Mouse (Mus musculus) forebrain, embryonic 16.5 days (tissue): Measurements from ENCODE around the gene Hist1h4c. TPM values are rescaled to one million over a fixed set of nuclear protein-coding genes. Genes with fewer than 3 reads are reported as not detected.

ENCODE experiments used
- ATAC-seq: fragments of 200-750 bp; cut with Nextera tagmentation; 2 replicates; pipeline ENCODE4 v1.8.0; 2017; ENCODE audit warnings: mild to moderate bottlenecking, moderate library complexity
- H3K27ac ChIP-seq: fragments of 300-500 bp; sonication (generic); 2 replicates; pipeline ENCODE4 v1.5.1; 2014; ENCODE audit warnings: low read length, control low read depth
- H3K27me3 ChIP-seq: fragments of 300-500 bp; sonication (generic); replicated peaks from 2 replicates; pipeline ENCODE4 v1.6.1; 2014; ENCODE audit warnings: low read length; ENCODE audit not compliant: control insufficient read depth, insufficient read depth
- H3K36me3 ChIP-seq: fragments of 300-500 bp; sonication (generic); 2 replicates; pipeline ENCODE4 v1.6.1; 2014; ENCODE audit not compliant: control insufficient read depth, insufficient read depth
- H3K4me1 ChIP-seq: fragments of 300-500 bp; sonication (generic); replicated peaks from 2 replicates; pipeline ENCODE4 v1.6.1; 2014; ENCODE audit warnings: low read length; ENCODE audit not compliant: control insufficient read depth, insufficient read depth
- H3K4me2 ChIP-seq: fragments of 300-500 bp; sonication (generic); 2 replicates; pipeline ENCODE4 v1.6.1; 2014; ENCODE audit warnings: mild to moderate bottlenecking, low read length, control low read depth
- H3K4me3 ChIP-seq: fragments of 300-500 bp; sonication (generic); replicated peaks from 2 replicates; pipeline ENCODE4 v1.5.1; 2014; ENCODE audit warnings: mild to moderate bottlenecking, low read length, control low read depth
- H3K9ac ChIP-seq: fragments of 300-500 bp; sonication (generic); replicated peaks from 2 replicates; pipeline ENCODE4 v1.6.1; 2014; ENCODE audit warnings: low read depth, low read length, control low read depth
- H3K9me3 ChIP-seq: fragments of 300-500 bp; sonication (generic); 2 replicates; pipeline ENCODE4 v1.6.1; 2016; ENCODE audit warnings: low read length; ENCODE audit not compliant: control insufficient read depth
- WGBS: fragments of 180-500 bp; shearing (Covaris S2); extraction: QIAGEN DNeasy Blood & Tissue Kit; methylation state at CpG from one replicate; pipeline ENCODE4 v1.1.7; 2014; 5-methylcytosine and 5-hydroxymethylcytosine counted together
- polyA plus RNA-seq: library from polyadenylated mRNA; unstranded; fragments of >200 nt; fragmentation: Nextera tagmentation; extraction: Ambion mirVana; gene quantifications from 2 replicates; pipeline ENCODE4 v1.2.1, GENCODE M21; 2015

The Hist1h4c gene
- polyA plus RNA-seq, 1 experiment from 2014 or later, result 2.2 TPM

GRCm38 (mm10) chr13:23699767-23700166 lies 1.5 kb upstream of the Hist1h4c start:
- H3K27me3 ChIP-seq, result no peaks in the 10 kb centered on the region
- ATAC-seq, result no peak
- no peaks in the 10 kb centered on the region for H3K36me3 ChIP-seq
- no peak overlapping the region for H3K27ac ChIP-seq
- WGBS, result 65% methylated on average over 3 of the region's 3 CpGs
- H3K9ac ChIP-seq, result no peak overlapping the region
- no peak overlapping the region for H3K4me3 ChIP-seq
- no peak overlapping the region for H3K4me2 ChIP-seq
- peaks cover 4% of the 10 kb centered on the region for H3K4me1 ChIP-seq
- no peaks in the 10 kb centered on the region for H3K9me3 ChIP-seq

GRCm38 (mm10) chr13:23698996-23699395 lies 742 bp upstream of the Hist1h4c start:
- no peak overlapping the region for H3K4me3 ChIP-seq
- H3K9me3 ChIP-seq, result no peaks in the 10 kb centered on the region
- no peaks in the 10 kb centered on the region for H3K27me3 ChIP-seq
- no peak overlapping the region for H3K9ac ChIP-seq
- no peaks in the 10 kb centered on the region for H3K36me3 ChIP-seq
- peak overlapping the region; percentile 52 for H3K4me2 ChIP-seq
- peaks cover 4% of the 10 kb centered on the region for H3K4me1 ChIP-seq
- WGBS, result 46% methylated on average over 6 of the region's 6 CpGs
- ATAC-seq, result no peak
- peak overlapping the region; percentile 62 for H3K27ac ChIP-seq

GRCm38 (mm10) chr13:23697491-23698299 lies 559 bp downstream of the Hist1h4c start:
- Histone ChIP-seq H3K9ac (peak overlapping the region; percentile 49), H3K36me3 (no peaks in the 10 kb centered on the region), H3K27ac (peak overlapping the region; percentile 86), H3K4me2 (peak overlapping the region; percentile 65), H3K9me3 (no peaks in the 10 kb centered on the region), H3K27me3 (no peaks in the 10 kb centered on the region), H3K4me1 (peaks cover 4% of the 10 kb centered on the region), H3K4me3 (peak overlapping the region; percentile 46)
- under 1% methylated on average over 22 of the region's 32 CpGs for WGBS
- ATAC-seq, result peak; percentile 51

DNA sequence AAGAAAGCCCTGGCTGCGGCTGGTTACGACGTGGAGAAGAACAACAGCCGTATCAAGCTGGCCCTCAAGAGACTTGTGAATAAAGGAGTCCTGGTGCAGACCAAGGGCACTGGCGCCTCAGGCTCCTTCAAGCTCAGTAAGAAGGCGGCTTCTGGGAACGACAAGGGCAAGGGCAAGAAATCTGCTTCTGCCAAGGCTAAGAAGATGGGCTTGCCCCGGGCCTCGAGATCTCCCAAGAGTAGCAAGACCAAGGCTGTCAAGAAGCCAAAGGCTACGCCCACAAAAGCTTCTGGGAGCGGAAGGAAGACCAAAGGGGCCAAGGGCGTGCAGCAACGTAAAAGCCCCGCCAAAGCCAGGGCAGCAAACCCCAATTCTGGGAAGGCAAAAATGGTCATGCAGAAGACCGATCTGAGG lies 2.2 kb downstream of the Hist1h4c start:
- 70% methylated on average over 15 of the region's 15 CpGs for WGBS
- H3K4me3 ChIP-seq, result no peak overlapping the region
- no peak overlapping the region for H3K4me2 ChIP-seq
- no peaks in the 10 kb centered on the region for H3K27me3 ChIP-seq
- no peaks in the 10 kb centered on the region for H3K9me3 ChIP-seq
- no peak for ATAC-seq
- H3K27ac ChIP-seq, result no peak overlapping the region
- H3K36me3 ChIP-seq, result no peaks in the 10 kb centered on the region
- peaks cover 4% of the 10 kb centered on the region for H3K4me1 ChIP-seq
- no peak overlapping the region for H3K9ac ChIP-seq

DNA sequence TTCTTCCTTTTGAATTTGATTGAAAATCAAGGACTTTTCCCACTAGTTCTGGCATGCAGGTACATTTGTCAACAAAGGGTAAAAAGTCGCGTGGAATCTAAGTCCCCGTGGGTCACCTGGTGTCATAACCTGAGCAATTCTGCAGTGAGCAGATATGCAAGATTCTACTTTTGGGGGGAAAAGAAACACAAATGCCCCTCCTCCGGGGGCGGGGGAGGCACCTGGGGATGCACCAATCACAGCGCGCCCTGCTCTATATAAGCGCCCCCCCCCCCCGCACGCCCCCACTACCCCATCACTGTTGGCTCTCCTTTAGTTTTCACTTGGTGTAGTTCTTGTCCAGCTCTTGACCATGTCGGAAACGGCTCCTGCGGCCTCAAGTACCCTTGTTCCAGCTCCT lies 2.7 kb downstream of the Hist1h4c start, which contains the start of gene Hist1h1t:
Gene Hist1h1t (plus strand): TSS at position 301 of the 400 bp plus-strand sequence.
- Histone ChIP-seq H3K9me3 (no peaks in the 10 kb centered on the region), H3K4me2 (no peak within 1 kb of the TSS), H3K4me1 (peaks cover 4% of the 10 kb centered on the region), H3K4me3 (no peak within 1 kb of the TSS), H3K27me3 (no peaks in the 10 kb centered on the region), H3K9ac (no peak within 1 kb of the TSS), H3K27ac (no peak within 1 kb of the TSS), H3K36me3 (no peaks in the 10 kb centered on the region)
- no peak for ATAC-seq
- WGBS, result 55% methylated on average over 13 of the region's 13 CpGs

DNA sequence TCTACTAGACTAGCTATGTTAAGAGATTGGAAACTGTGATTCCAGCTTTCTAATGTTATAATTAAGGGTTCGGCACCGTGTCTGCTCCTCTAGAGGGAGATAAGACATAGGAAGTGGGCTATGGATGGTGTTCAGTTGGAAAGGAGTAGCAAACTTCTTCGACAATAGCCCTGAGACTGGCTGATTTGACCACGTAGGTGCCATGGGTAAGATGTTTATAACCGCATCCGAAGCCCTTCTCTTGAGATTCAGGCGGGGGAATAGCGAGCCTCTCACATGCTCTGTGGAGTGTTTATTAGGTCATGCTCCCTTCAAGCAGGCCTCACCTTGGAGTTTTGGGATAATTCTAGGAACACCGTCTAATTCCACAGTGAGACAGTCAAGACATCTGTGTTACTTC lies 3.3 kb downstream of the Hist1h4c start:
- no peak overlapping the region for H3K4me3 ChIP-seq
- no peak overlapping the region for H3K9ac ChIP-seq
- no peak overlapping the region for H3K27ac ChIP-seq
- no peak for ATAC-seq
- H3K4me1 ChIP-seq, result peaks cover 4% of the 10 kb centered on the region
- H3K9me3 ChIP-seq, result no peaks in the 10 kb centered on the region
- no peaks in the 10 kb centered on the region for H3K27me3 ChIP-seq
- H3K4me2 ChIP-seq, result no peak overlapping the region
- no peaks in the 10 kb centered on the region for H3K36me3 ChIP-seq
- 95% methylated on average over 9 of the region's 9 CpGs for WGBS

DNA sequence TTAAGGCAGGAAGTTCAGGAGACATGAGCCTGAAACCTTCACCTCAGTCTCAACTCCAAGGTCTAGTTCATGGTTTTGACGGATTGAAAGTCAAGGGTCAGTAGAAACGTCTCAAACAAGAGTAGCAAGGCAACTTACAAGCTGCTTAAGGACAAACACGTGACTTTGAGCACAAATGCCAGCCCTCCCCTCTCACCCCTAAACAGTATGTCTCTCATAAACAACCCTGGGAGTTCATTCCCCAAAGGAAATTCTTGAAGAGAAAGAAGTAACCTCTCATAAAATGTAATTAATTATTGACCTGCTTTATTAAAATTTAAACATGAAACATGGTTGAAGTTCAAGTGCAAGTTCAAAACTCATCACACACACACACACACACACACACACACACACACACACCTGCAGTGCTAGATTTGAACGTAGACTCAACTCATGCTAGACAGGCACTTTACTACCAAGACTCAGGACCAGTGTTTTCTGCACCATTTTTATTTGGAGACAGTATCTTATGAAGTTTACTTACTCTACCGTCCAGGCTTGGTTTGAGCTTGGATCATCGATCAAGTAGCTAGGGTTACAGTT lies 4.3 kb downstream of the Hist1h4c start:
- Histone ChIP-seq H3K27ac (no peak overlapping the region), H3K27me3 (no peaks in the 10 kb centered on the region), H3K4me3 (no peak overlapping the region), H3K4me1 (peaks cover 4% of the 10 kb centered on the region), H3K9ac (no peak overlapping the region), H3K9me3 (no peaks in the 10 kb centered on the region), H3K36me3 (no peaks in the 10 kb centered on the region), H3K4me2 (no peak overlapping the region)
- WGBS, result 95% methylated on average over 6 of the region's 6 CpGs
- no peak for ATAC-seq

- Histone ChIP-seq H3K27ac (no peak overlapping the region), H3K4me2 (no peak overlapping the region), H3K9me3 (no peaks in the 10 kb centered on the region), H3K4me1 (peaks cover 10% of the 10 kb centered on the region), H3K9ac (no peak overlapping the region), H3K27me3 (no peaks in the 10 kb centered on the region), H3K4me3 (no peak overlapping the region), H3K36me3 (no peaks in the 10 kb centered on the region)
- no peak for ATAC-seq
- WGBS, result 88% methylated on average over 2 of the region's 2 CpGs
Observed at GRCm38 (mm10) chr13:23689459-23689858, 8.8 kb downstream of the Hist1h4c start.

DNA sequence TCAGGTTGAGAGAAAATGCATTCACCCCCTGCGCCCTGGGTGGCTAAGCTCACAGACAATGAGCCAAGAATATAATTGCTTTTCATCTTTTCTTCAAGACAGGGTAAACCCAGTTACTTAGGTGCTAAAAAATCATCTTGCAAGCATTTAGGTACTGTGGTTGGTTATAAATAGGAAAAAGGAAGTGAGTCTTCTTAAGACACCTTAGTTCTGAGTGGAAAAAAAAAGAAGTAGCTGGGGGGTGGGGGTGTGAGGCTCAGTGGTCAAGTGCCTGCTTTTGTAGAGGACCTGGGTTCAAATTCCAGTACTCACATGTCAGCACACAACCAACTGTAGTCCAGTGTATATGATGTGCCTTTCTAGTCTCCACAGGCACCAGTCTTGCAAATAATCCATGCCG lies 9.3 kb downstream of the Hist1h4c start:
- H3K9ac ChIP-seq, result no peak overlapping the region
- ATAC-seq, result no peak
- 91% methylated on average over 2 of the region's 2 CpGs for WGBS
- H3K27ac ChIP-seq, result no peak overlapping the region
- no peak overlapping the region for H3K4me2 ChIP-seq
- H3K36me3 ChIP-seq, result no peaks in the 10 kb centered on the region
- no peak overlapping the region for H3K4me3 ChIP-seq
- H3K9me3 ChIP-seq, result no peaks in the 10 kb centered on the region
- H3K27me3 ChIP-seq, result no peaks in the 10 kb centered on the region
- peaks cover 10% of the 10 kb centered on the region for H3K4me1 ChIP-seq
